Mouse (Mus musculus) limb, embryonic 15.5 days (tissue): ENCODE measurements at regions not wholly inside any gene's neighbourhood (a gene's known extent, or its start where the extent isn't known, plus 50 kb on each side); places are given as distances from the start of the nearest gene placed in this dataset.
A peak's percentile ranks its signal among the peaks of the same experiment; 100 is the strongest.

Experiments
- ATAC-seq: fragments of 200-750 bp; cut with Nextera tagmentation; 2 replicates; pipeline ENCODE4 v1.8.0; 2017; ENCODE audit warnings: low read depth, moderate TSS enrichment; ENCODE audit not compliant: insufficient number of reproducible peaks, low FRiP score, low TSS enrichment
- H3K27ac ChIP-seq: fragments of 300-500 bp; sonication (generic); 2 replicates; pipeline ENCODE4 v1.5.1; 2015; ENCODE audit warnings: moderate library complexity, mild to moderate bottlenecking, inconsistent platforms
- H3K27me3 ChIP-seq: fragments of 300-500 bp; sonication (generic); 2 replicates; pipeline ENCODE4 v1.6.1; 2015; ENCODE audit warnings: inconsistent platforms
- H3K36me3 ChIP-seq: fragments of 300-500 bp; sonication (generic); 2 replicates; pipeline ENCODE4 v1.6.1; 2015; ENCODE audit warnings: inconsistent platforms
- H3K4me1 ChIP-seq: fragments of 300-500 bp; sonication (generic); 2 replicates; pipeline ENCODE4 v1.6.1; 2015; ENCODE audit warnings: inconsistent platforms
- H3K4me2 ChIP-seq: fragments of 300-500 bp; sonication (generic); 2 replicates; pipeline ENCODE4 v1.6.1; 2015; ENCODE audit warnings: mild to moderate bottlenecking, inconsistent platforms
- H3K4me3 ChIP-seq: fragments of 300-500 bp; sonication (generic); 2 replicates; pipeline ENCODE4 v1.5.1; 2015; ENCODE audit warnings: mild to moderate bottlenecking, inconsistent platforms
- H3K9ac ChIP-seq: fragments of 300-500 bp; sonication (generic); 2 replicates; pipeline ENCODE4 v1.6.1; 2015; ENCODE audit warnings: inconsistent platforms
- H3K9me3 ChIP-seq: fragments of 300-500 bp; sonication (generic); 2 replicates; pipeline ENCODE4 v1.6.1; 2016; ENCODE audit warnings: inconsistent platforms
- WGBS: fragments of 180-500 bp; shearing (Covaris S2); methylation state at CpG from one replicate; pipeline ENCODE4 v1.1.7; 2015; 5-methylcytosine and 5-hydroxymethylcytosine counted together

DNA sequence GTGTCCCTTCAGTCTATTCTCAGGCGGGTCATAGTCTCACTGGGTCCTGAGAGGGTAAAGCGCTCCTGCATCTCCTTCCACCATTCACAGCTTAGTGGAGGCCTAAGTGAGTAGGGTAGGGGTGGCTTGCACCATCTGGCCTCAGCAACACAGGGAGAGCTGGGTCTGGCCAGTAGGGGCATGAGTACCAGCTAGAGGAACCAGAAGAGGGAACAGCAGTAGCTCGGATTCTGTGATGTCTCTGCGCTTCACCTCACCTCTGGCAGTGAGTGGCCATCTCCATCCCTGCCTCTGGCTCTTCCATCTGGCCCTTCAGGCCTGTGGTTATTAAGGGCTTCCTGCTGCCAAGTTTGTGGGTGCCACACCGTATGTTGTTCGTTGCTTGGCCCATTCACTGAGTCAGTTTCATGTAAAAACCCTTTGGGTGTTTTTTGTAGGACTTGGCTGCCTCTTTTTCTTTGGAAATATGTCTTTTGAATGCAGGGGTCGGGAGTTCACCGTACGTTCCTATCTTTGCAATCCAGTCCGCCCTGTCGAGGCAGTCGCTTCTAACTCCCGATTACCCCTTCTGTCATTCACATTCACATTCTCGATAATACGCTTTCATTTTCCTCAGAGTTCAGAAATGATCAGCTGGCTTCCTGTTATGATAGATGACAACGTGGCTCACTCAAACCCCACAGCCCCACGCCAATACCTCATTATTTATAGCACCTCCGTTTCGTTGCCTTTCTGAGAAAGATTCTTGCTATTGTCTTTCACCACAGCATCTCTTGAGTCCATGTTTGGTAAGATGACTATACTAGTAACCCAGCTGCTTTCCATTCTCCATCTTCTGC, 99.4 kb upstream of the Mrps10 start:
- no peak overlapping the region for H3K4me3 ChIP-seq
- H3K9me3 ChIP-seq, result no peaks in the 10 kb centered on the region
- H3K4me2 ChIP-seq, result no peak overlapping the region
- H3K27ac ChIP-seq, result no peak overlapping the region
- no peak for ATAC-seq
- no peak overlapping the region for H3K9ac ChIP-seq
- H3K36me3 ChIP-seq, result no peaks in the 10 kb centered on the region; the same call in 1 of the 2 replicates
- H3K4me1 ChIP-seq, result peaks cover 6% of the 10 kb centered on the region; the same call in 1 of the 2 replicates
- WGBS, result 82% methylated on average over 19 of the region's 19 CpGs
- H3K27me3 ChIP-seq, result no peaks in the 10 kb centered on the region

DNA sequence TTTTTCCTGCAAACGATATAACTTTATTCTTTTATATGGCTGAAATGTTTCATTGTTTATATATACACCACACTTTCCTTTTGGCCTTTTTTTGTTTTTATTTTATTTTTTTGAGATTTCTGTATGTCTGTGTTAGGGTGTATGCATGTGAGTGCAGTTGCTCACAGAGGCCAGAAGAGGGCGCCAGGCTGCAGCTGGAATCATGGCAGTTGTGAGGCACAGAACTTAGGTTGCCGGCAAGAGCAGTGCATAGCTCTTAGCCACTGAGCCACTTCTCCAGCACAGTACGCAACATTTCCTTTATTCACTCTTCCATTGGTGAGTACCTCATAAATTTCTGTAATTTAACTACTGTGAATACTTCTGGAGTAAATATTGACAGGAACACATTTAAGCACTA, 100.8 kb upstream of the Mrps10 start:
- ATAC-seq, result no peak
- Histone ChIP-seq H3K27ac (no peak overlapping the region), H3K9ac (no peak overlapping the region), H3K36me3 (peaks cover 2% of the 10 kb centered on the region; the same call in 1 of the 2 replicates), H3K4me2 (no peak overlapping the region), H3K27me3 (no peaks in the 10 kb centered on the region), H3K9me3 (no peaks in the 10 kb centered on the region), H3K4me3 (no peak overlapping the region), H3K4me1 (peaks cover 6% of the 10 kb centered on the region; the same call in 1 of the 2 replicates)
- WGBS, result 91% methylated on average over 4 of the region's 4 CpGs

DNA sequence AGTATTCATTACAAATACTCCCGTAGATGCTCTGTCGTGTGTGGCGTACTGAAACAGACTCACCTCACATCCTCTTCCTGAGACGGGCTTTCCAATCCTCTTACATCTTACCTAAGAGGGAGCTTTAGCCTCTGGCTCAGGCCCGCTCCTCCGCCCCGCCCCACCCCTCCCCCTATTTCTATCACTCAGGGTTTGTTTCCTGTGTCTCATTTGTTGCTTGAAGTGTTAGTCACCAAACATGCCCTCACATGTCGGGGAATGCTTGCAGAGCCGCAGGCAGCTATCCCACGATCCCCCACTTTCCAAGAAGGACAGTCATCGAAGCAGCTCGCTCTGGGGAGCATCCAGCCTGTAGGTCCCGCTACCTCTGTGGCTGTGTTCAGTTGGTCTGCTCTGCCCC, 101.6 kb upstream of the Mrps10 start:
- H3K4me3 ChIP-seq, result no peak overlapping the region
- no peaks in the 10 kb centered on the region for H3K27me3 ChIP-seq
- peaks cover 10% of the 10 kb centered on the region for H3K36me3 ChIP-seq
- ATAC-seq, result no peak
- H3K9ac ChIP-seq, result no peak overlapping the region
- H3K4me2 ChIP-seq, result no peak overlapping the region
- 83% methylated on average over 13 of the region's 13 CpGs for WGBS
- H3K4me1 ChIP-seq, result 0 out of 2 replicates have a peak, but pooled peaks cover 3% of the 10 kb centered on the region
- H3K9me3 ChIP-seq, result no peaks in the 10 kb centered on the region
- no peak overlapping the region for H3K27ac ChIP-seq

DNA sequence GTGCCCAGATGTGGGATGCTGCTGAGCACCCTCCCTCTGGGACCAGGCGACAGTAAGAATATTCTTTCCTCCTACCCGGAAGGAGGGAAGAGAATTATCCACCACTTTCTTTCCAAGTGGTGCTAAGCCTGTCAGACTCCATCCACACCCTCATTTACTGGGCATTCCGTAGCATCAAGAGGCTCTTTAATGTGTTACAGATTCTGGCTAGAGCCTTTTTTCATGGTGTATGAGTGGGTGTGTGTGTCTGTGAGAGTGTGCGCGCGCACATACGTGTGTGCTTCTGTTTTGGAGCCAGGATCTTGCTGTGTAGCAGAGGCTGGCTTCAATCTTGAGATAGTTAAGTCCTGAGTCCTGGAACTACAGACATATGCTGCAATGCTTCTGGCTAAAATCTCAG, 102.4 kb upstream of the Mrps10 start:
- Histone ChIP-seq H3K4me3 (no peak overlapping the region), H3K9me3 (no peaks in the 10 kb centered on the region), H3K27ac (peak overlapping the region; percentile 22; the same call in 1 of the 2 replicates), H3K27me3 (no peaks in the 10 kb centered on the region), H3K9ac (no peak overlapping the region), H3K4me2 (no peak overlapping the region), H3K36me3 (peaks cover 13% of the 10 kb centered on the region), H3K4me1 (0 out of 2 replicates have a peak, but pooled peaks cover 3% of the 10 kb centered on the region)
- 64% methylated on average over 7 of the region's 7 CpGs for WGBS
- no peak for ATAC-seq

DNA sequence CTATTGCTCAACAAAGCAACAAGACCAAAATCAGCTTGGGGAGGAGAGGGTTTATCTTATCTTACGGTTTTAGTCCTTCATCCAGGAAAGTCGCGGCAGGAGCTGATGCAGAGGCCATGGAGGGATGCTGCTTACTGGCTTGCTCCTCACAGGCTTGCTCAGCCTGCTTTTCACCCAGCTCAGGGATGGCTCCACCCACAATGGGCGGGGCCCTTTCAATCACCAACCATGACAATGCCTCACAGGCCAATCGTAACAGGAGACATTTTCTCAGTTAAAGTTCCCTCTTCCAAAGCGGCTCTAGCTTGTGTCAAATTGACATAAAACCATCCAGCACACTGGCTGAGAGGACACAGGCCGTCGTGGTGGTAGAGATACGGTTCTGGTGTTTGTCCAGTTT, 105.7 kb upstream of the Mrps10 start:
- no peak overlapping the region for H3K4me3 ChIP-seq
- H3K9me3 ChIP-seq, result no peaks in the 10 kb centered on the region
- no peak overlapping the region for H3K9ac ChIP-seq
- no peaks in the 10 kb centered on the region for H3K27me3 ChIP-seq
- ATAC-seq, result no peak
- H3K36me3 ChIP-seq, result peaks cover 13% of the 10 kb centered on the region
- H3K27ac ChIP-seq, result no peak overlapping the region
- WGBS, result 92% methylated on average over 9 of the region's 9 CpGs
- H3K4me2 ChIP-seq, result no peak overlapping the region
- H3K4me1 ChIP-seq, result no peaks in the 10 kb centered on the region

DNA sequence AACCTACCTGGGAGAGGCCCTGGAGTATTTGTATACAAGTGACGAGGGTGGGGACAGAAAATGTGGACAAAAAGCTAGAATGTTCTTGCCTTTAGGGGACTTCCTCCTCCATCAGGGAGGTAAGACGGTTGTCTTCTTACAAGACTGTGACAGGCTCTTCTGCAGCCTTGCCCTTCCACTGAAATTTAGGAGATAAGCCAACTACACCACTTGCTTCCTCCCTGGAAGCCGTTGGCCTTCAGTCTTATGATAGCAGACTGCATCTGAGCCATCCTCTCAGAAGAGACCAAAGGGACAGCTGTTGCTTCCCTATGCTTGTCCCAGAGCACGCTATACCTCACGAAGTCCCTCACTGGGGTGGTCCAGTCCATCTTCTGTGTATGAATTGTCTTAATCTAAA, 106.5 kb upstream of the Mrps10 start:
- no peak overlapping the region for H3K4me3 ChIP-seq
- no peak for ATAC-seq
- WGBS, result 95% methylated on average over 5 of the region's 5 CpGs
- no peaks in the 10 kb centered on the region for H3K4me1 ChIP-seq
- peaks cover 17% of the 10 kb centered on the region for H3K36me3 ChIP-seq
- H3K4me2 ChIP-seq, result no peak overlapping the region
- no peak overlapping the region for H3K27ac ChIP-seq
- H3K9me3 ChIP-seq, result no peaks in the 10 kb centered on the region
- H3K27me3 ChIP-seq, result no peaks in the 10 kb centered on the region
- H3K9ac ChIP-seq, result no peak overlapping the region

DNA sequence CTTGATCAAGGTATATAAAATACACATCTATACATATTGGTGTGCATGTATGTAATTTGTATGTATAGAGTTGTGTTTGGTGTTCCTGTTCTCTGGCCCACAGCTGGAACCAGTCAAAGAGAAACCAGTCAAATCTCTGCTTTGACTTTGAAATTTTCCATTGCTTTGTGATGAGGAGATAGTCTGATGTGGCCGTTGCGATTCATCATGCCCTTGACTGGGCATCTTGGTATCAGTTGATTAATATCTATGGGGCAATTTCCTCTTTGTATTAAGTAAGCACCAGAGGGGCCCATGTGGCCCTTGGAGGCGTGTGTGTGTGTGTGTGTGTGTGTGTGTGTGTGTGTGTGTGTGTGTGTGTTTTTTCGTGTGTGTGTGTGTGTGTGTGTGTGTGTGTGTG, 107.7 kb upstream of the Mrps10 start:
- Histone ChIP-seq H3K27me3 (no peaks in the 10 kb centered on the region), H3K27ac (no peak overlapping the region), H3K9me3 (no peaks in the 10 kb centered on the region), H3K9ac (no peak overlapping the region), H3K4me3 (no peak overlapping the region), H3K36me3 (peaks cover 19% of the 10 kb centered on the region), H3K4me1 (no peaks in the 10 kb centered on the region), H3K4me2 (no peak overlapping the region)
- WGBS, result 85% methylated on average over 3 of the region's 4 CpGs
- ATAC-seq, result no peak

DNA sequence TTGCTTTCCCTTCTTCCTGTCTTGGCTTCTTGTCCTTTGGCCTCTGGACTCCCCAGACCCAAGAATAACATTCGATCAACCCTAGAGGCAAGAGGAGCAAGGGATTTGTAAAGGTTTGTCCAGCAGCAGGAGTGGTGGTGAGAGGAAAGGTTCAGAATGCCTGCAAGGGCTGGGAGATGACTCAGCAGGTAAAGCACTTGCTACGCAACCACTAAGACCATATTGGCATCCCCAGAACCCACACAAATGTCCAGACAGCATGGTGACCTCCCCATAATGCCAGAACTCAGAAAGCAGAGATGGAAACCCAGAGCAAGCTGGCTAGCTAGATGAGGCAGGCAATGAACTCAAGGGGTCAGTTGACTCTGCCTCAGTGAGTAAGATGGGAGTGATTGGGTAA, 110.4 kb upstream of the Mrps10 start:
- ATAC-seq, result no peak
- Histone ChIP-seq H3K9me3 (no peaks in the 10 kb centered on the region), H3K4me1 (no peaks in the 10 kb centered on the region), H3K9ac (no peak overlapping the region), H3K4me2 (no peak overlapping the region), H3K27me3 (no peaks in the 10 kb centered on the region), H3K36me3 (peaks cover 26% of the 10 kb centered on the region), H3K27ac (no peak overlapping the region), H3K4me3 (no peak overlapping the region)
- 98% methylated on average over 2 of the region's 2 CpGs for WGBS

DNA sequence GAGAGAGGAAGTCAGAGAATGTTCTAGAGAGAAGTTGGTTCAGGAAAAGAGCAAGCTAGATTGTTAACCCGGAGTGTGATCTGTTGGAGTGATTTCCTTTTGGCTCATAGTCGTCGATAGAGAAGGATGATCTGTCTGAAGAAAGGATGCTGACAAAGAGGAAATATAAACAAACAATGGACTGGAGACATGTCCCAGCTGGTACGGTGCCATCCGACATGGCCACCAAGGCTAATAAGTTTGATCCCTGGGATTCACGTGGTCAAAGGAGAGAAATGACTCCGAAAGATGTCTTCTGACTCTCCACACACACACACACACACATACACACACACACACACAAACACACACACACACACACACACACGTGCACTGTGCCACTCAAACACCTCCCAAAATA, 113.5 kb upstream of the Mrps10 start:
- H3K36me3 ChIP-seq, result peaks cover 29% of the 10 kb centered on the region
- 89% methylated on average over 8 of the region's 8 CpGs for WGBS

DNA sequence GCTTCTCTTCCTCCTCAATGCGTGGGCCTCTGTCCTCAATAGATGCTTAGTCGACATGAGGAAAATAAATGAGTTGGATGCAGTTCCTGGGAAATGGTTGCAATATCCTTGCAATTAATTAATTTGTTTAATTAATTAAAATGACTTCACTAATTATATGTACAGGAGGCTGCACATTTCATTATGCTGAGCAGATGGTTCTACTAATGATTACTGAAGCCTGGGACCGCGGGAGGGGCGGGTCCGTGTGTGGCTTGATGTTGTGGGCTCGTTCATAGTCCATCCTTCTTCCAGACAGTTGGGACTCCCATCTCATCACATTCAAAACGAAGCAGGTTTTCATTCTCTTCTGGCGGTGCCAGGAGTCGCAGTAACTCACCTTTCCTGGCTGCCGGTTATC, 114.7 kb upstream of the Mrps10 start:
- Histone ChIP-seq H3K4me1 (peaks cover 3% of the 10 kb centered on the region; the same call in 1 of the 2 replicates), H3K27ac (no peak overlapping the region), H3K9ac (no peak overlapping the region), H3K36me3 (peaks cover 29% of the 10 kb centered on the region), H3K9me3 (no peaks in the 10 kb centered on the region), H3K27me3 (no peaks in the 10 kb centered on the region), H3K4me3 (no peak overlapping the region), H3K4me2 (no peak overlapping the region)
- WGBS, result 80% methylated on average over 11 of the region's 11 CpGs
- ATAC-seq, result no peak

More for the DNA sequence above, 113.5 kb upstream of the Mrps10 start:
- Histone ChIP-seq H3K4me1 (no peaks in the 10 kb centered on the region), H3K27ac (no peak overlapping the region), H3K27me3 (no peaks in the 10 kb centered on the region), H3K4me2 (no peak overlapping the region), H3K9ac (no peak overlapping the region), H3K4me3 (no peak overlapping the region), H3K9me3 (no peaks in the 10 kb centered on the region)
- no peak for ATAC-seq

DNA sequence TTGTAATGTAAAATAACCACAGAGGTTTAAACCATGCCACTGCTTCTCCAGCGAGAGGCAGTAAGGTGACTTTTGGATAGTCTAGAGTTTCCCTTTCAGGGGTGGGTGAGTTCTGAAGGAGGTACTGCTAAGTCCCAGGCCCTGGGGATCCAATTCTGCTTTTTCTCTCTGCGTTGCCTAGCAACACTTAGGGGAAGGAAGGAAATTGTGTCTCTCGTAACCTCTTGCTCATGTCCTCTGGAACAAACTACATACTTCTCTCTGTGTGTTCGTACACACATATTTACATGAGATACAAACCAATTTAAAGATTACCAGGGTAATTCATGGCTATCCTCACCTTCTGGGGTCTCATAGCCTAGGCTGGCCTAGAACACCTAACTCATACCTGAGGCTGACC, 118.7 kb upstream of the Mrps10 start:
- H3K9ac ChIP-seq, result no peak overlapping the region
- WGBS, result 77% methylated on average over 4 of the region's 4 CpGs
- no peak overlapping the region for H3K4me3 ChIP-seq
- no peaks in the 10 kb centered on the region for H3K9me3 ChIP-seq
- no peak overlapping the region for H3K4me2 ChIP-seq
- peaks cover 20% of the 10 kb centered on the region for H3K36me3 ChIP-seq
- H3K27me3 ChIP-seq, result no peaks in the 10 kb centered on the region
- peaks cover 3% of the 10 kb centered on the region; the same call in 1 of the 2 replicates for H3K4me1 ChIP-seq
- ATAC-seq, result no peak
- no peak overlapping the region for H3K27ac ChIP-seq

DNA sequence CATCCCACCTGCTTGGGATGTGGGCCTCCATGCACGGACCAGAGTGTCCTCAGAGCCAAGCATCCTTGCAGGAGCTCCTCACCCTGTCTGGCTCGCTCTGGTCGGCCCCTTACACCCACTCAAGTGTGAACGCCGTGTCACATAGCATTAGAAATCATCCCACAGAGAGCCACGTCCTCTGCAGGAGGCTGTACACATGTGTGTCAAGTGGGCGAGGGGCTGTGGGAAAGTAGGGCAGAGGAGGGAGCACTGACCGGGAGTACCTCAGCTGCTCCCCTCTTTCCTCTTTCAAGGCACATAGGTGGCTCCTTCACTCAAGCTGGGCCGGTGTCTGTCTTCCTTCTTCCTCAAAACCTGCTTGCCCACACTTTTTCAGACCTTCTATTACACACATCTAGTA, 119.5 kb upstream of the Mrps10 start:
- Histone ChIP-seq H3K27me3 (no peaks in the 10 kb centered on the region), H3K4me3 (no peak overlapping the region), H3K36me3 (peaks cover 20% of the 10 kb centered on the region), H3K4me1 (peaks cover 3% of the 10 kb centered on the region; the same call in 1 of the 2 replicates), H3K27ac (no peak overlapping the region), H3K9me3 (no peaks in the 10 kb centered on the region), H3K4me2 (no peak overlapping the region), H3K9ac (no peak overlapping the region)
- 91% methylated on average over 9 of the region's 9 CpGs for WGBS
- ATAC-seq, result no peak
